Mouse (Mus musculus): Measurements from ENCODE around the gene Map2k6. TPM values are rescaled to one million over a fixed set of nuclear protein-coding genes. Genes with fewer than 3 reads are reported as not detected.

Gene Map2k6
- polyA plus RNA-seq, 1 experiment from 2014 or later = 54.0 TPM

DNA sequence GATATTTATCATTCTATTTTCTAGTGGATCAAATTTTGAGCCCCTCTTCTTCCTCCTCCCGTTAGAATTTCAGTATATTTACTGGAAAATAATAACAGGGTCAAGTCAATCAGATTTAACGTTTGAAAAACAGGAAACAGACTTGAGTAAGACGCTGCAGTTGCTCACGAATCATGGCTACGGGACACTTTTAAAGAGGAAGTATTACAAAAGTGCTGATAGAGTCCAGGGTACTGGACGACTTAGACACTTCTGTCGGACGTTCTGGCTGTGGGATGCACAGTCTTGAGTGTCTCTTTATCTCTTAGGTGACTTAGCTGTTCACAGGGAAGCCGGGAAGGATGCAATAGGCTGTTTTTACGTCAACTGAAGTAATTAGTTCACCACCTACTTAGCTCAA lies 139.3 kb downstream of the Map2k6 start:
- no peaks in the 10 kb centered on the region; the same call in 1 of the 2 replicates for H3K36me3 ChIP-seq (replicated peaks; ENCODE audit: control insufficient read depth, insufficient read depth, low read depth, low read length)
- H3K4me3 ChIP-seq (ENCODE audit: low read depth, low read length) = no peak overlapping the region
- H3K9me3 ChIP-seq (replicated peaks; ENCODE audit: control insufficient read depth, low read length) = 0 out of 2 replicates have a peak, but pooled peaks cover 2% of the 10 kb centered on the region
- no peaks in the 10 kb centered on the region for H3K4me1 ChIP-seq (ENCODE audit: control insufficient read depth, insufficient read depth, low read length)
- no peak for ATAC-seq (replicated peaks; ENCODE audit: insufficient number of reproducible peaks, low FRiP score, low TSS enrichment, low read depth)
- H3K27me3 ChIP-seq (ENCODE audit: control insufficient read depth, insufficient read depth, low read length) = no peaks in the 10 kb centered on the region
- 81% methylated on average over 10 of the region's 10 CpGs for WGBS
- no peak for DNase-seq (ENCODE audit: low spot score)
- no peak overlapping the region for H3K27ac ChIP-seq (replicated peaks; ENCODE audit: low read depth, low read length)
- no peak overlapping the region for H3K4me2 ChIP-seq (ENCODE audit: low read depth, low read length)
- H3K9ac ChIP-seq (replicated peaks; ENCODE audit: low read length) = no peak overlapping the region

DNA sequence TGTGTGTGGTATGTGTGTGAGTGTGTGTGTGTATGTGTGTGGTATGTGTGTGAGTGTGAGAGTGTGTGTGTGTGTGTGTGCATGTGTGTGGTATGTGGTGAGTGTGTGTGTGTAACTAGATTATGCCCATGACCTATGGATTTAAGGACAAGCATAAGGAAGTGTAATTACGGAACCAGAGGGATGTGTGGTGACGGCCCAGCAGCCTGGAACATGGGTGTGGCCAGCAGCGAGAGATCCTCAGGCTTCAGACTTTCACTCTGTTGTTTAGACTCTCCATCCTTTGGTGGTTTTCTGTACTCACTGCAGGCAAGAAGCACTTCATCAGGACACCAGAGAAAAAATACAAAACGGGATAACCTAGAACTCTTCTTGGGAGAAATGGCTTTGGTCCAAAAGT lies 143.0 kb downstream of the Map2k6 start:
- ATAC-seq (replicated peaks; ENCODE audit: insufficient number of reproducible peaks, low FRiP score, low TSS enrichment, low read depth) (no peak), DNase-seq (ENCODE audit: low spot score) (no peak)
- Histone ChIP-seq H3K4me3 (ENCODE audit: low read depth, low read length) (no peak overlapping the region), H3K4me2 (ENCODE audit: low read depth, low read length) (no peak overlapping the region), H3K4me1 (ENCODE audit: control insufficient read depth, insufficient read depth, low read length) (no peaks in the 10 kb centered on the region), H3K9me3 (replicated peaks; ENCODE audit: control insufficient read depth, low read length) (0 out of 2 replicates have a peak, but pooled peaks cover 2% of the 10 kb centered on the region), H3K27me3 (ENCODE audit: control insufficient read depth, insufficient read depth, low read length) (no peaks in the 10 kb centered on the region), H3K27ac (replicated peaks; ENCODE audit: low read depth, low read length) (no peak overlapping the region), H3K9ac (replicated peaks; ENCODE audit: low read length) (no peak overlapping the region), H3K36me3 (replicated peaks; ENCODE audit: control insufficient read depth, insufficient read depth, low read depth, low read length) (no peaks in the 10 kb centered on the region; the same call in 1 of the 2 replicates)
- 91% methylated on average over 4 of the region's 4 CpGs for WGBS

DNA sequence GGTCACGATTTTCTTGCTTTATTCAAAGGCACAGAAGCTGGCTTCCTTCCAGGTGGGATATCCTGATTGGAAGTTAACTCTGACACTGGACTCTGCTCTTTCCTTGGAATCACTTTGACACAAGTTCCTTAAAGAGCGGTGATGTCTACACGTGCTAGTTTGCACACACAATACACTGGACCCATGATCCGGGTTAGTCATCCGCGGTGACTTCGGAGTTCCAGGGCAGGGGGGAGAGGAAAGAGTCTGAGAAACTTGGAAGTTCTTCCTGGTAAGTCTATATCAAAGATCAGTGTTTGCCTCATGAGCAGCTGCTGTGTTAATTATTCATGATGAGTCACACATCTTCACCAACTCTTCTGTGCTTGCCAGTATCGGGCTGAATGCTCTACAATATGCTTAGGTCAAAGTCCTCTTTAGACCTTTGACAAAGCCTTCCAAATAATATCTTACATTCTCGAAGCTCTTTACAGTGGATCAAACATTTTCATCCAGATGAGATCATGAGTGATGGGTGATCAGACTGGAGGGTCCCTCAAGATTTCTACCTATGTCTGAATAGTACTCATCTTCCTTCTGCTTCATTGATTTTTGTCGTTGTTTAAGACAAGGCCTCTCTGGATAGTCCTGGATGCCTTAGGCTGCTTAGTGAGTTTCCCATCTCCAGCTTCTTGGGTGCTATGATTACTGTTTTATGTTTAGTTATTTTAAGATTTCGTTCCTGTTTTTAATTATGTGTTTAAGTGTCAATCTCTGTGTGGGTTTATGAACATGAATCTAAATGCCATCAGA lies 145.7 kb downstream of the Map2k6 start:
- ATAC-seq (replicated peaks; ENCODE audit: insufficient number of reproducible peaks, low FRiP score, low TSS enrichment, low read depth) (no peak), DNase-seq (ENCODE audit: low spot score) (no peak)
- no peak overlapping the region for H3K27ac ChIP-seq (replicated peaks; ENCODE audit: low read depth, low read length)
- H3K4me2 ChIP-seq (ENCODE audit: low read depth, low read length) = no peak overlapping the region
- 88% methylated on average over 11 of the region's 11 CpGs for WGBS
- H3K27me3 ChIP-seq (ENCODE audit: control insufficient read depth, insufficient read depth, low read length) = no peaks in the 10 kb centered on the region
- no peak overlapping the region for H3K9ac ChIP-seq (replicated peaks; ENCODE audit: low read length)
- no peaks in the 10 kb centered on the region; the same call in 1 of the 2 replicates for H3K36me3 ChIP-seq (replicated peaks; ENCODE audit: control insufficient read depth, insufficient read depth, low read depth, low read length)
- 0 out of 2 replicates have a peak, but pooled peaks cover 2% of the 10 kb centered on the region for H3K9me3 ChIP-seq (replicated peaks; ENCODE audit: control insufficient read depth, low read length)
- H3K4me3 ChIP-seq (ENCODE audit: low read depth, low read length) = no peak overlapping the region
- H3K4me1 ChIP-seq (ENCODE audit: control insufficient read depth, insufficient read depth, low read length) = no peaks in the 10 kb centered on the region

DNA sequence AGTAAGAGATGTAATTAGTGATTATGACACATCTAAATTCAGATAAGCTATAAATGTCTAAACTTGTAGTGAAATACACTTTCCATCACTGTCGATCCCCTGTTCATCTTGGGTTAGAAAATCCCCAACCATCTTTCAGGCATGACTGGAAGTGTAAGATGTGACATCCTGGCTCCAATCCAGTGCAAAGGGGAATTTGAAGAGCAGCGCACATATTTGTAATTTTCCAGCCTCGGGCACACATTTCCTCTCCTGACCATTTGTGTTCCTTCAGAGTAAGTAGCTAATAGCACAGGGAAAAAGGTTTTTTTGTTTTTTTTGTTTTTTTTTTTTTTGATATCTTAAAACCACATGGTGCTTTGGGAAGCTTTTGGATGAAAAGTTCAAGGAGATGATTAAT lies 146.5 kb downstream of the Map2k6 start:
- H3K9me3 ChIP-seq (replicated peaks; ENCODE audit: control insufficient read depth, low read length) = 0 out of 2 replicates have a peak, but pooled peaks cover under 1% of the 10 kb centered on the region
- H3K4me2 ChIP-seq (ENCODE audit: low read depth, low read length) = no peak overlapping the region
- ATAC-seq (replicated peaks; ENCODE audit: insufficient number of reproducible peaks, low FRiP score, low TSS enrichment, low read depth) (no peak), DNase-seq (ENCODE audit: low spot score) (no peak)
- no peaks in the 10 kb centered on the region for H3K36me3 ChIP-seq (replicated peaks; ENCODE audit: control insufficient read depth, insufficient read depth, low read depth, low read length)
- H3K27me3 ChIP-seq (ENCODE audit: control insufficient read depth, insufficient read depth, low read length) = no peaks in the 10 kb centered on the region
- 80% methylated on average over 3 of the region's 3 CpGs for WGBS
- H3K4me1 ChIP-seq (ENCODE audit: control insufficient read depth, insufficient read depth, low read length) = no peaks in the 10 kb centered on the region
- H3K4me3 ChIP-seq (ENCODE audit: low read depth, low read length) = no peak overlapping the region
- no peak overlapping the region for H3K27ac ChIP-seq (replicated peaks; ENCODE audit: low read depth, low read length)
- H3K9ac ChIP-seq (replicated peaks; ENCODE audit: low read length) = no peak overlapping the region

DNA sequence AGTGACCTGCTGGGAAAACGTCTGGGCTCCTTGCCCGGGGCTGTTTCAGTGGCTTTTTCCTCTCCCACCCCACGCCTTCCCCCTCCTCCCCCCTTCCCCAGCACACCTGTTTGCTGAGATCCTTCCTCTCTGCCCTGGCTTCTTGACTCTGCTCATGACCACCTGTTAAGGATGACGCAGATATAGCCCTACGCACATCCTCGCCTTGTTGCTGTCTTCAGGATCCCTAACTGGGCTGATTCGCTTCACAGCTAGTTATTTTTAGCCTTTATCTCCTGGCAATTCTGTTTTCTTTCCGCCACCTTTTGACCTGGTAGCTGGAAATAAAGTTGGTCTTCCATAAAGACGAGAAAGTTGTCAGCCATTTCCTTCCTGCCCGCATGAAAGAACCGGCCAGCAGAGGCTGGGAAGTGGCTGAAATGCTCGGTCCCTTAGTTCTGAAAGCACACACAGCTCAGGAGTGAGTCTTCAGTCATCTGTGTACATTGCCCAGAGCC lies 152.6 kb downstream of the Map2k6 start:
- Histone ChIP-seq H3K27me3 (ENCODE audit: control insufficient read depth, insufficient read depth, low read length) (no peaks in the 10 kb centered on the region), H3K4me1 (ENCODE audit: control insufficient read depth, insufficient read depth, low read length) (no peaks in the 10 kb centered on the region), H3K27ac (replicated peaks; ENCODE audit: low read depth, low read length) (no peak overlapping the region), H3K4me2 (ENCODE audit: low read depth, low read length) (no peak overlapping the region), H3K36me3 (replicated peaks; ENCODE audit: control insufficient read depth, insufficient read depth, low read depth, low read length) (no peaks in the 10 kb centered on the region), H3K9me3 (replicated peaks; ENCODE audit: control insufficient read depth, low read length) (no peaks in the 10 kb centered on the region), H3K4me3 (ENCODE audit: low read depth, low read length) (no peak overlapping the region), H3K9ac (replicated peaks; ENCODE audit: low read length) (no peak overlapping the region)
- 66% methylated on average over 12 of the region's 12 CpGs for whole genome bisulfite sequencing
- DNase-seq (ENCODE audit: low spot score) (no peak), ATAC-seq (replicated peaks; ENCODE audit: insufficient number of reproducible peaks, low FRiP score, low TSS enrichment, low read depth) (no peak)

DNA sequence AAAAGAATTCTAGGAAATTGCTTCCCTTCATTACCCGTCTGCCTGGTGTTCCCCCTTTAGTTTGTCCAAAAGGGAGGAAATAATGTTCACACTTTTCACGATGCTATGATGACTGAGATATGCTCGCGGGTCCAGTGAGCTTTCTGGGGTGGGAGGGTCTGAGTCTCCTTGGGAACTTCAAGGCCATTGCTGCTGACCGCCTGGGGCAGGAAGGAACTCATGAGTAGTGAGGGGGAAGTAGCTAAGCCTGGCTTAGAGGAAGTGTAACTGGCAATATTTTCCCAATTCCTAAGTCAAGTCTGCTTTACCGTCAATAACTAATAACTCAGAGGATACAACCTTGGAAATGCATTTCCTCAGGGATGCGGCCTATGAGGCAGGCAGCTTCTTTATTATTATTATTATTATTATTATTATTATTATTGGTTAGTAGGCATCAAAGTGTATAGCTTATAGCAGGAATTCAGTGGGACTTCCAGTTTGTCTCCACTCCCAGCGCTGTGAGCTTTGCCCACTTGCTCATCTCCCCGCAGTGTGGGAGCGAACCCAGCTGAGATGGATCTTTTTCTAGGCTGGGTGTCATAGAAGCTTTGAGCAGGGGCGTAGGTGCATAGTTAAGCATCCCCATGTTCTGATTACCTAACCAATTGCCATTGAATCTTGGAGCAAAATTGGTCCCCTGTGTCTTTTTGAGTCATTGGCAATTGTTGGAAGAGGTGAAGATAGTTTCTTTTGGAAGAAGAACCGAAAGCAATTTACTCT lies 163.6 kb downstream of the Map2k6 start:
- Histone ChIP-seq H3K9ac (replicated peaks; ENCODE audit: low read length) (no peak overlapping the region), H3K4me2 (ENCODE audit: low read depth, low read length) (no peak overlapping the region), H3K4me1 (ENCODE audit: control insufficient read depth, insufficient read depth, low read length) (no peaks in the 10 kb centered on the region; the same call in 1 of the 2 replicates), H3K36me3 (replicated peaks; ENCODE audit: control insufficient read depth, insufficient read depth, low read depth, low read length) (no peaks in the 10 kb centered on the region), H3K4me3 (ENCODE audit: low read depth, low read length) (no peak overlapping the region), H3K9me3 (replicated peaks; ENCODE audit: control insufficient read depth, low read length) (no peaks in the 10 kb centered on the region), H3K27ac (replicated peaks; ENCODE audit: low read depth, low read length) (no peak overlapping the region), H3K27me3 (ENCODE audit: control insufficient read depth, insufficient read depth, low read length) (no peaks in the 10 kb centered on the region)
- WGBS = 89% methylated on average over 12 of the region's 12 CpGs
- ATAC-seq (replicated peaks; ENCODE audit: insufficient number of reproducible peaks, low FRiP score, low TSS enrichment, low read depth) (no peak), DNase-seq (ENCODE audit: low spot score) (no peak)

DNA sequence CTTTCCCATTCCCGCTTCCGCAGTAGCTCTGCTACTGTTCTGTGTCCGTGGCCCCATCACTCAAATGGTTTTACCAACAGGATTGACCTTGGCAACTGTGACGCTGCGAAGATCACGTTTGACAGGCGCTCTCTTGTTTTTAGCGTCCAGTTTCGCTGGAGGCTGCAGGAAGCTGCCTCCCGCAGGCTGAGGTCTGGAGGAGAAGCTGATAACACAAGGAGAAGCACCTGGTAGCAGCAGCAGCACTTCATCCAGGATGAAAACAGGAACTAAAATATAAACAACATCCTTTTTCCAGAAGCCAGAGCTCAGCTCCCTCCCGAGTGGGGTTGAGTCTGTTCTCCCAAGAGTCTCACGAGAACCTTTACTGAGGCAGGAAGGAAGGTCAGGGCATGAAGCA lies 164.3 kb downstream of the Map2k6 start:
- 61% methylated on average over 12 of the region's 12 CpGs for WGBS
- DNase-seq (ENCODE audit: low spot score) (no peak), ATAC-seq (replicated peaks; ENCODE audit: insufficient number of reproducible peaks, low FRiP score, low TSS enrichment, low read depth) (no peak)
- Histone ChIP-seq H3K4me2 (ENCODE audit: low read depth, low read length) (no peak overlapping the region), H3K36me3 (replicated peaks; ENCODE audit: control insufficient read depth, insufficient read depth, low read depth, low read length) (no peaks in the 10 kb centered on the region), H3K9ac (replicated peaks; ENCODE audit: low read length) (no peak overlapping the region; the same call in 1 of the 2 replicates), H3K27me3 (ENCODE audit: control insufficient read depth, insufficient read depth, low read length) (no peaks in the 10 kb centered on the region), H3K9me3 (replicated peaks; ENCODE audit: control insufficient read depth, low read length) (no peaks in the 10 kb centered on the region), H3K4me3 (ENCODE audit: low read depth, low read length) (no peak overlapping the region), H3K4me1 (ENCODE audit: control insufficient read depth, insufficient read depth, low read length) (no peaks in the 10 kb centered on the region; the same call in 1 of the 2 replicates), H3K27ac (replicated peaks; ENCODE audit: low read depth, low read length) (no peak overlapping the region)

DNA sequence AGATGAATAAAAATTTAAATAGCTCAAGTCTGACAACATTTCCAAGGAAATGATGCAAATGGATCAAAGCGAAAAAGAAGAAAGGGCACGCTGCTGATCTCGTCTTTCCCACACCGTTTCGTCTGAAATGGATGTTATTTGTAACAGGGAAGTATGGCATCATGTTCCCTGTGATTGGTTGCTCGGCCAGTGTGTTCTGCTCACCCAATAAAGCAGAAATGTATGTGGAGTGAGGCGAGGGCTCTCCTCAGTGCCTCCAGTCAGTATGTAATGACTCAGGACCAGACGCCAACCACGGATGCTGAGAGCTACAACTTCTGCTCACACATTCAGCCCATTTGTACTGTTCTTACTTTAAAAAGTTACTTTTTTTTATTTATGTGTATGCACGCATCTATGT lies 164.9 kb downstream of the Map2k6 start:
- Histone ChIP-seq H3K36me3 (replicated peaks; ENCODE audit: control insufficient read depth, insufficient read depth, low read depth, low read length) (no peaks in the 10 kb centered on the region), H3K27ac (replicated peaks; ENCODE audit: low read depth, low read length) (no peak overlapping the region), H3K4me2 (ENCODE audit: low read depth, low read length) (no peak overlapping the region), H3K4me3 (ENCODE audit: low read depth, low read length) (no peak overlapping the region), H3K27me3 (ENCODE audit: control insufficient read depth, insufficient read depth, low read length) (no peaks in the 10 kb centered on the region), H3K9me3 (replicated peaks; ENCODE audit: control insufficient read depth, low read length) (no peaks in the 10 kb centered on the region), H3K4me1 (ENCODE audit: control insufficient read depth, insufficient read depth, low read length) (no peaks in the 10 kb centered on the region; the same call in 1 of the 2 replicates), H3K9ac (replicated peaks; ENCODE audit: low read length) (no peak overlapping the region)
- ATAC-seq (replicated peaks; ENCODE audit: insufficient number of reproducible peaks, low FRiP score, low TSS enrichment, low read depth) (no peak), DNase-seq (ENCODE audit: low spot score) (no peak)
- WGBS = 80% methylated on average over 10 of the region's 10 CpGs
